Mouse (Mus musculus) intestine, embryonic 16.5 days (tissue): ENCODE measurements around the gene Sprr3. TPM values are rescaled to one million over a fixed set of nuclear protein-coding genes. Genes with fewer than 3 reads are reported as not detected.

Source experiments
- polyA plus RNA-seq: library from polyadenylated mRNA; unstranded; fragments of >200 nt; fragmentation: Nextera tagmentation; extraction: Ambion mirVana; gene quantifications from 2 replicates; pipeline ENCODE4 v1.2.1, GENCODE M21; 2015

Gene Sprr3
- polyA plus RNA-seq, 1 experiment from 2014 or later: not detected

Other genes starting within 250 kb of the Sprr3 start
- gene Sprr2a1, start 242.9 kb downstream of the Sprr3 start, polyA plus RNA-seq: 3.6 and 4.3 TPM in 2 replicates
- 161 and 190 TPM in 2 replicates for gene Sprr2a2, start 242.8 kb downstream of the Sprr3 start, polyA plus RNA-seq
- 15.2 and 18.4 TPM in 2 replicates for gene Sprr2a3, start 173.3 kb downstream of the Sprr3 start, polyA plus RNA-seq
- not detected in 2 replicates for gene Sprr2b, start 142.1 kb downstream of the Sprr3 start, polyA plus RNA-seq
- gene Sprr2d, start 119.6 kb downstream of the Sprr3 start, polyA plus RNA-seq: not detected in 2 replicates
- gene Sprr2e, start 106.6 kb downstream of the Sprr3 start, polyA plus RNA-seq: not detected in 2 replicates
- not detected in 2 replicates for gene Sprr2f, start 93.5 kb downstream of the Sprr3 start, polyA plus RNA-seq
- not detected in 2 replicates for gene Sprr2h, start 73.0 kb downstream of the Sprr3 start, polyA plus RNA-seq
- not detected in 2 replicates for gene Sprr2i, start 50.7 kb downstream of the Sprr3 start, polyA plus RNA-seq
- not detected in 2 replicates for gene Sprr2j-ps, start 40.6 kb downstream of the Sprr3 start, polyA plus RNA-seq
- 5.4 and 6.0 TPM in 2 replicates for gene Gm9774, start 29.3 kb downstream of the Sprr3 start, polyA plus RNA-seq
- not detected in 2 replicates for gene Sprr2k, start 26.1 kb downstream of the Sprr3 start, polyA plus RNA-seq
- gene Sprr1b, start 19.9 kb downstream of the Sprr3 start, polyA plus RNA-seq: 0.22 TPM in 1 of 2 replicates, not detected in the other
- gene Sprr1a, start 27.2 kb upstream of the Sprr3 start, polyA plus RNA-seq: 0.34 and 1.0 TPM in 2 replicates
- not detected in 2 replicates for gene Sprr4, start 41.8 kb upstream of the Sprr3 start, polyA plus RNA-seq
- not detected in 2 replicates for gene 2310046K23Rik, start 75.8 kb upstream of the Sprr3 start, polyA plus RNA-seq
- gene Ivl, start 115.0 kb upstream of the Sprr3 start, polyA plus RNA-seq: 0.13 TPM in 1 of 2 replicates, not detected in the other
- 10.9 and 18.8 TPM in 2 replicates for gene Smcp, start 130.3 kb upstream of the Sprr3 start, polyA plus RNA-seq
- not detected in 2 replicates for gene 2210017I01Rik, start 148.8 kb upstream of the Sprr3 start, polyA plus RNA-seq
- gene Lce6a, start 162.9 kb upstream of the Sprr3 start, polyA plus RNA-seq: not detected in 2 replicates
- gene Lce1a1, start 189.6 kb upstream of the Sprr3 start, polyA plus RNA-seq: not detected in 2 replicates
- not detected in 2 replicates for gene Lce1b, start 198.2 kb upstream of the Sprr3 start, polyA plus RNA-seq
- gene Lce1a2, start 211.6 kb upstream of the Sprr3 start, polyA plus RNA-seq: not detected in 2 replicates
- gene Lce1c, start 220.5 kb upstream of the Sprr3 start, polyA plus RNA-seq: not detected in 2 replicates
- gene Lce1d, start 228.5 kb upstream of the Sprr3 start, polyA plus RNA-seq: not detected in 2 replicates